Mouse (Mus musculus): ENCODE results near the gene Cdc42ep2. TPM values are rescaled to one million over a fixed set of nuclear protein-coding genes. Genes with fewer than 3 reads are reported as not detected.

Gene Cdc42ep2
- polyA plus RNA-seq, 1 experiment from 2014 or later, result 5.1 TPM

DNA sequence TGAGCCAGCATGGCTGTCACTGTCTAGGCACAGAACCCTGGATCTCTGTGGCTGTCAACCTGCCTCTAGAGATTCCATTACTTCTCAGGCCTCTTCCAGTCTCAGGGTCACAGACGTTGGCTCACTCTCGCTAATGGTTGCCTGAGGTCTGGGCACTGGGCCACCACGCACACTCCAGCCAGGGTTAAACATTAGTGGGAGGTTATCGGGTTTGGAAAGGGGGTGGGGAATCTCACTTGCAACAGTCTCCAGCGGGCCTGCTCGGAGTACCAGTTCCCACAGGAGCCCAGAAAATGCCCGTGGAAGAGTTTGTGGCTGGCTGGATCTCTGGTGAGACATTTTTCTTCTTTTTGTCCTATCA, 46.3 kb downstream of the Cdc42ep2 start:
- Histone ChIP-seq H3K27ac (ENCODE audit: low read depth, low read length) (0 out of 2 replicates have a peak overlapping the region, but pooled peaks have one; percentile 2), H3K4me3 (ENCODE audit: low read depth, low read length) (peak overlapping the region; percentile 23), H3K9ac (ENCODE audit: low read depth, low read length) (peak overlapping the region; percentile 51; the same call in 1 of the 2 replicates), H3K4me2 (peak overlapping the region; percentile 39), H3K9me3 (ENCODE audit: control insufficient read depth, low read length) (no peaks in the 10 kb centered on the region), H3K36me3 (ENCODE audit: control insufficient read depth, insufficient read depth, low read length) (no peaks in the 10 kb centered on the region), H3K27me3 (replicated peaks; ENCODE audit: control insufficient read depth, insufficient read depth, low read length) (no peaks in the 10 kb centered on the region), H3K4me1 (replicated peaks; ENCODE audit: control insufficient read depth, insufficient read depth, low read length) (peaks cover 28% of the 10 kb centered on the region)
- DNase-seq (ENCODE audit: low spot score) (no peak), ATAC-seq (replicated peaks; ENCODE audit: low FRiP score) (no peak)
- WGBS, result 59% methylated on average over 7 of the region's 7 CpGs

DNA sequence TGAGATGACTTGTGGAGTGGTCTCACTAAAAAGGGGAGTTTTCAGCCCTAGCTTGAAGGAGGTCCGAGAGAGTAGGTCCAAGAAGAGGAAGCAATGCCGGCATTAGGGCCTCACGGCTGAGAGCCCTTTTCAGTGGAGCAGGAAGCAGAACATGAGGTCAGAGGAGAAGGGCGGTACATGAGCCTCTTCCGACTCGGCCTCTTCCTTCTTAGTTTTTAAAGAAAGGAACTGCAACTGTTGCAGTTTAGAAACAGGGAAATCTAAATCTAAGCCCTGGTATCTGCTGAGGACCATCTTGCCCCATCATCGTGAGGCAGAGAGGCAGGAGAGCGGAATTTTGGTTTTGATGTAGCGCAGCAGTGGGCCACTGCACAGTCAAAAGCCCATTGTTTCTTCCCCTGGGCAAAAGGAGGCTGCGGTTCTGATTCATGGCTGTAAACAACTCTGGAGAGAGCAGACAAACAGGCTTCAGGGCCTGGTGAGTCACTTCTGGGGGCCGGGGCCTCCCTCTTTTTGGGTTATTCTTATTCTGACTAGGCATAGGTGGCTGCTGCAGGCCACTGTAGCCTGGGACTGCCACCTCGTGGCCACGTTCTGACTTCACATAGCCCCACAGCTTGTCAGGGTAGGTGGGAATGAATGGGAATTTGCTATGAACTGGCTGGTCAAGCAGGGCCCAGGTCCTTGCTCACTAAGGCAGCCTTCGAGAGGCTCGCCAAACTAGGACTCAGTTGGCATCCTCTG, 46.8 kb downstream of the Cdc42ep2 start, which contains the start of gene Slc25a45:
Gene Slc25a45, plus strand, starts transcription at position 191 of the 744 bp plus-strand sequence.
- H3K27me3 ChIP-seq (replicated peaks; ENCODE audit: control insufficient read depth, insufficient read depth, low read length), result no peaks in the 10 kb centered on the region
- peak within 1 kb of the TSS; percentile 51 for H3K9ac ChIP-seq (ENCODE audit: low read depth, low read length)
- H3K9me3 ChIP-seq (ENCODE audit: control insufficient read depth, low read length), result no peaks in the 10 kb centered on the region
- peaks cover 31% of the 10 kb centered on the region for H3K4me1 ChIP-seq (replicated peaks; ENCODE audit: control insufficient read depth, insufficient read depth, low read length)
- peak within 1 kb of the TSS; percentile 39 for H3K4me2 ChIP-seq
- H3K27ac ChIP-seq (ENCODE audit: low read depth, low read length), result peak within 1 kb of the TSS; percentile 66
- H3K36me3 ChIP-seq (ENCODE audit: control insufficient read depth, insufficient read depth, low read length), result no peaks in the 10 kb centered on the region
- peak within 1 kb of the TSS; percentile 23 for H3K4me3 ChIP-seq (ENCODE audit: low read depth, low read length)
- 43% methylated on average over 15 of the region's 15 CpGs for WGBS
- DNase-seq (ENCODE audit: low spot score) (peak; percentile 63), ATAC-seq (replicated peaks; ENCODE audit: low FRiP score) (peak; percentile 65)

DNA sequence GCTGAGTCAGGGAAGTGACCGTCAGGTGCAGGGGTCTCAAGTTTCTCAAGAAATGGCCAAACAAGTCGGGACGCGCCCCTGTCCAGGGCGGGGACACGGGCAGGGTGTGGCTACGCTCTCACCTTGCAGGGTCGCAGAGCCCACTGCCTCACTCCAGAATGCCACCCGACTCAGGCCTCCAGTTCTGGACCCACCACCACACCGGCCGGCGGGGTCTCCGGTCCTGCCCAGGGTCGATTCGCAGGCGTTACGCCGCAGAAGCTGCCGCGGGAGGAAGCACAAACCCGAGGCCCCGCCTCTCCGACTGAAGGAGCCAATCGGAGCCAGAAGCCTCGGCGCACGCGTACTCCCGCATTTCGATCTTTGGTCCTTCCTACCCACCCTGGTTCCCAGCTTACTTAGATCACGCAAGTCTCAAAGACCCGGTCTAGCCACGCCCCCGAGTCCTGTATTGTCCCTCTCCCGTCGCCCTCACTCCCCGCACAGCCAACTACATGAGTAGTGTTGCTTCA, 49.6 kb downstream of the Cdc42ep2 start, which contains the start of gene Frmd8:
Gene Frmd8, minus strand, starts transcription at position 306 of the 512 bp plus-strand sequence.
- Histone ChIP-seq H3K4me1 (replicated peaks; ENCODE audit: control insufficient read depth, insufficient read depth, low read length) (peaks cover 47% of the 10 kb centered on the region), H3K4me3 (ENCODE audit: low read depth, low read length) (peak within 1 kb of the TSS; percentile 84), H3K36me3 (ENCODE audit: control insufficient read depth, insufficient read depth, low read length) (peaks cover 4% of the 10 kb centered on the region; the same call in 1 of the 2 replicates), H3K27me3 (replicated peaks; ENCODE audit: control insufficient read depth, insufficient read depth, low read length) (no peaks in the 10 kb centered on the region), H3K9ac (ENCODE audit: low read depth, low read length) (peak within 1 kb of the TSS; percentile 88), H3K9me3 (ENCODE audit: control insufficient read depth, low read length) (no peaks in the 10 kb centered on the region), H3K4me2 (peak within 1 kb of the TSS; percentile 78), H3K27ac (ENCODE audit: low read depth, low read length) (peak within 1 kb of the TSS; percentile 69)
- peak; percentile 81 for ATAC-seq (replicated peaks; ENCODE audit: low FRiP score)
- DNase-seq (ENCODE audit: low spot score), result peak; percentile 90
- WGBS, result under 1% methylated on average over 37 of the region's 37 CpGs

DNA sequence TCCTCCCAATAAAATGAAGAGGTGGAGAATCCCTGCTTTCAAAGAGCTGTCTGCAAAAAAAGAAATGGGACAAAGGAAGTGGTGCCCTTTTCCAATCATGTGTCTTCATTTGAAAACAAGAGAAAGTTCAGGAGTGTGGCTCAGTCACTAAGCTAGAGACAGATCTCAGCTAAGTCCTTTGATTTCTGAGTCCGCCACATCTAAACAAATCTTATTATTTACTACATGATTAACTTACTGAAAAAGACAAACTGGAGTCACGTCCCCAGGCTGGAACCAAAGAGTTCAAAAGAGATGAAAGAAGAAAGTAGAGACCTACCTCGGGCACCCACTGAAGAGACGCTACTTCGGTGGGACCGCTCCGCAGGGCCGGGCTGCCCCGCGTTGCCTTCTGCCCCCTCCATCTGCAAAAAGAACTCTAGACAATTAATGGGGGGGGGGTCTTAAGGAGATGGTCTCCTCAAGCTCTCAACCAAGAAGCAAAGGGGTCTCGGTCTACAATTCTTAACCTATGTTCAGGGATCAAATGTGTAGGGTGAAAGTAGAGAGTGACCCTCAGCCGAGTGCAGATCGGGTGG, 50.1 kb downstream of the Cdc42ep2 start:
- Histone ChIP-seq H3K9ac (ENCODE audit: low read depth, low read length) (peak overlapping the region; percentile 88), H3K9me3 (ENCODE audit: control insufficient read depth, low read length) (no peaks in the 10 kb centered on the region), H3K4me2 (peak overlapping the region; percentile 78), H3K36me3 (ENCODE audit: control insufficient read depth, insufficient read depth, low read length) (peaks cover 6% of the 10 kb centered on the region; the same call in 1 of the 2 replicates), H3K27me3 (replicated peaks; ENCODE audit: control insufficient read depth, insufficient read depth, low read length) (no peaks in the 10 kb centered on the region), H3K4me3 (ENCODE audit: low read depth, low read length) (peak overlapping the region; percentile 84), H3K27ac (ENCODE audit: low read depth, low read length) (peak overlapping the region; percentile 69), H3K4me1 (replicated peaks; ENCODE audit: control insufficient read depth, insufficient read depth, low read length) (peaks cover 47% of the 10 kb centered on the region)
- no peak for ATAC-seq (replicated peaks; ENCODE audit: low FRiP score)
- DNase-seq (ENCODE audit: low spot score), result no peak
- 10% methylated on average over 13 of the region's 13 CpGs for WGBS

DNA sequence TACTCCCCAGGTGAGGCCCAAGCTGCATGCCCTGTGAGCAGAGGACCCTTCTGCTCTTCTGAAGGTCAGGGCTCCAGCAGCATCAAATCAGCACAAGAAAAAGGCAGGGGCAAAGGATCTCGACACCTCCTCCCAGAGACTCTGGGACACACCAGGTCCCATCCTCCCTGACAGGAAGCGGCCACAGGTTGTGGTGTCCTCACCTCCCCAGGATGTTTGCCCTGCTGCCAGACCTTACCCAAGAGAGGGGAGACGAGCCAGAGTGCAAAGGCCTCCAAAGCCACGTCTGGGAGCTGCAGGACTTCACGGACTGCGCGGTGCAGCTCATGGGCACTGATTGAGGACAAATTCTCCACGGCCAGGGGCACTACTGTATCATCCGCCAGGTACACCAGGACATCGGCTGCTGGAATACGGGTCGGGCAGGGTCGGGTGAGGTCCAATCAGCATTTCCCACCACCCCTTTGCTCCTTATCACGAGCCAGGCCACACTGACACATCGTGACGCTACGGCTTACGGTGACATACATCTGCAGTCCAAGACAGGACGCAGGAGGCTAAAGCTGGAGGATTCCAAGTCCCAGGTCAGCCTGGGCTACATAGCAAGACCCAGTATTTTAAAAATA, 51.6 kb downstream of the Cdc42ep2 start:
- H3K4me2 ChIP-seq, result peak overlapping the region; percentile 78
- no peaks in the 10 kb centered on the region for H3K27me3 ChIP-seq (replicated peaks; ENCODE audit: control insufficient read depth, insufficient read depth, low read length)
- 61% methylated on average over 19 of the region's 19 CpGs for WGBS
- H3K9me3 ChIP-seq (ENCODE audit: control insufficient read depth, low read length), result no peaks in the 10 kb centered on the region
- H3K4me1 ChIP-seq (replicated peaks; ENCODE audit: control insufficient read depth, insufficient read depth, low read length), result peaks cover 47% of the 10 kb centered on the region
- DNase-seq (ENCODE audit: low spot score), result no peak
- H3K4me3 ChIP-seq (ENCODE audit: low read depth, low read length), result no peak overlapping the region
- H3K36me3 ChIP-seq (ENCODE audit: control insufficient read depth, insufficient read depth, low read length), result peaks cover 11% of the 10 kb centered on the region; the same call in 1 of the 2 replicates
- H3K9ac ChIP-seq (ENCODE audit: low read depth, low read length), result no peak overlapping the region
- no peak overlapping the region for H3K27ac ChIP-seq (ENCODE audit: low read depth, low read length)
- ATAC-seq (replicated peaks; ENCODE audit: low FRiP score), result no peak

DNA sequence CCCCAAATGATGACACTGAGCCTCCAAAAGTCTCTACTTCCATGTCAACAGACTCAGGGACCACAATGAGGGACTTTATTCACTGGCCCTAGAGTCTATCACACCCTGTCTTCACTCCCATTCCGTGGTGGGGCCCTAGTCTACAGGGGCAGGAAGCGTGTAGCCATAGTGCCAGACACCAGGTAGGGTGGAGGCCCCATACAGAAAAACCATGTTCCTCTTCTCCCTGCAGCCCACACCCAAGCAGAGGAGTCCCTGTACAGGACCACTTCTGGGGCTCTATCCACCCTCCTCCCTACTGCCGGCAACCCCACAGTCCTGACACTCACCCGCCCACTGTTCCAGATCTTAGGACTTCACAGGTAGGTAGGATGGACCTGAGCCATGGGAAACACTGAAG, 52.1 kb downstream of the Cdc42ep2 start:
- ATAC-seq (replicated peaks; ENCODE audit: low FRiP score), result no peak
- no peak overlapping the region for H3K27ac ChIP-seq (ENCODE audit: low read depth, low read length)
- peak overlapping the region; percentile 21; the same call in 1 of the 2 replicates for H3K4me2 ChIP-seq

DNA sequence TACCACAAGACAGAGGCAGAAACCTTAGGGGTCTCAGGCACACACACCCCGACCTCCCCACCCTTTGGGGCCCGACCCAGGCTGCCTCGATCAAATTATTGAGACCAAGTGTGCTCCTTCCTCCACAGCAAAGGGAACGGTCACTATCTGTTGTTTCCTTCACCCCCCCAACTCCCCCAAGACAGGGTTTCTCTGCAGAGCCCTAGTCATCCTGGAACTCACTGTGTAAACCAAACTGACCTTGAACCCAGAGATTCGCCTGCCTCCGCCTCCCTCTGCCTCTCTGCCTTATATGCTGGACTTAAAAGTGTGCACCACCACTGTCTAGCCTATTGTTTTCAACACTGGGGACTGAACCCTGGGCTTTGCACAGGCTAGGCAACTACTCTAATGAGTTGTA, 52.9 kb downstream of the Cdc42ep2 start:
- ATAC-seq (replicated peaks; ENCODE audit: low FRiP score), result no peak
- H3K4me2 ChIP-seq, result peak overlapping the region; percentile 44
- peak overlapping the region; percentile 82 for H3K27ac ChIP-seq (ENCODE audit: low read depth, low read length)
- no peak overlapping the region for H3K9ac ChIP-seq (ENCODE audit: low read depth, low read length)
- 40% methylated on average over 6 of the region's 6 CpGs for WGBS
- peaks cover 43% of the 10 kb centered on the region for H3K4me1 ChIP-seq (replicated peaks; ENCODE audit: control insufficient read depth, insufficient read depth, low read length)
- H3K4me3 ChIP-seq (ENCODE audit: low read depth, low read length), result no peak overlapping the region
- H3K9me3 ChIP-seq (ENCODE audit: control insufficient read depth, low read length), result no peaks in the 10 kb centered on the region
- H3K36me3 ChIP-seq (ENCODE audit: control insufficient read depth, insufficient read depth, low read length), result peaks cover 11% of the 10 kb centered on the region; the same call in 1 of the 2 replicates
- no peak for DNase-seq (ENCODE audit: low spot score)
- H3K27me3 ChIP-seq (replicated peaks; ENCODE audit: control insufficient read depth, insufficient read depth, low read length), result no peaks in the 10 kb centered on the region

More for the DNA sequence above, 52.1 kb downstream of the Cdc42ep2 start:
- H3K36me3 ChIP-seq (ENCODE audit: control insufficient read depth, insufficient read depth, low read length), result peaks cover 11% of the 10 kb centered on the region; the same call in 1 of the 2 replicates
- no peaks in the 10 kb centered on the region for H3K9me3 ChIP-seq (ENCODE audit: control insufficient read depth, low read length)
- H3K9ac ChIP-seq (ENCODE audit: low read depth, low read length), result no peak overlapping the region
- peaks cover 43% of the 10 kb centered on the region for H3K4me1 ChIP-seq (replicated peaks; ENCODE audit: control insufficient read depth, insufficient read depth, low read length)
- no peak for DNase-seq (ENCODE audit: low spot score)
- no peak overlapping the region; the same call in 1 of the 2 replicates for H3K4me3 ChIP-seq (ENCODE audit: low read depth, low read length)
- WGBS, result 67% methylated on average over 4 of the region's 4 CpGs
- H3K27me3 ChIP-seq (replicated peaks; ENCODE audit: control insufficient read depth, insufficient read depth, low read length), result no peaks in the 10 kb centered on the region

DNA sequence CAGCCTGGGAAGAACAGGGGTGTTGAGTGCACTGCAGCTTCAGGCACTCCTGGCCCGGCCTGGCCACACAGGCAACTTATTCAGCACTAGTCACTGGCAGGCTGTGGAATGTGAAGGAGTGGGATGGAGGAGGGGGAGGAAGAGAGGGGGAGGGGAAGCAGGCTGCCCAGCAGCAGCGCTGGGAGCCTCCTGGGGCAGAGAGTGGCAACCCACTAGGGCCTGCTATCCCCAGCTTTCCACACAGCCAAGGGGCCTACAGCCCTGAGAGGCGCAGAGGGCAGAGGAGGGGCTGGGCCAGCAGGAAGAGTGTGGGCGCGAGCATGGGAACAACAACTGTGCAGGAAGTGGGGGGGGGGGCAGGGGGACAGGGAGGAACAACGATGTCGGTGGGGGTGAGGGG, 53.3 kb downstream of the Cdc42ep2 start:
- DNase-seq (ENCODE audit: low spot score) (peak; percentile 55), ATAC-seq (replicated peaks; ENCODE audit: low FRiP score) (peak; percentile 22; the same call in 1 of the 2 replicates)
- Histone ChIP-seq H3K27me3 (replicated peaks; ENCODE audit: control insufficient read depth, insufficient read depth, low read length) (no peaks in the 10 kb centered on the region), H3K4me2 (peak overlapping the region; percentile 44), H3K9ac (ENCODE audit: low read depth, low read length) (peak overlapping the region; percentile 44; the same call in 1 of the 2 replicates), H3K36me3 (ENCODE audit: control insufficient read depth, insufficient read depth, low read length) (peaks cover 11% of the 10 kb centered on the region; the same call in 1 of the 2 replicates), H3K4me1 (replicated peaks; ENCODE audit: control insufficient read depth, insufficient read depth, low read length) (peaks cover 43% of the 10 kb centered on the region), H3K9me3 (ENCODE audit: control insufficient read depth, low read length) (no peaks in the 10 kb centered on the region), H3K27ac (ENCODE audit: low read depth, low read length) (peak overlapping the region; percentile 82), H3K4me3 (ENCODE audit: low read depth, low read length) (no peak overlapping the region)
- 24% methylated on average over 7 of the region's 7 CpGs for WGBS

All from liver, embryonic 11.5 days (tissue).